Mouse (Mus musculus) E14TG2a.4 (cell line): ENCODE measurements around the gene Ccr4.

Source experiments
- CTCF ChIP-seq: conservative IDR thresholded peaks from 2 replicates; pipeline ENCODE4 v1.5.1; 2014; ENCODE audit warnings: low read length
- POU5F1 ChIP-seq: IDR thresholded peaks from 2 replicates; pipeline ENCODE4 v1.6.1; 2014; ENCODE audit warnings: low read length, borderline replicate concordance

- TF ChIP-seq CTCF (no peak), POU5F1 (no peak)
Measured at GRCm38 (mm10) chr9:114527085-114527484, 22.4 kb upstream of the Ccr4 start.
